Mouse (Mus musculus): ENCODE data around the gene Shroom4. TPM values are rescaled to one million over a fixed set of nuclear protein-coding genes. Genes with fewer than 3 reads are reported as not detected.

The Shroom4 gene
- polyA plus RNA-seq (2012; rRNA removed) = 0.24 and 0.28 TPM in 2 replicates

GRCm38 (mm10) chrX:6399626-6400397, at the start of gene Shroom4:
Gene Shroom4, plus strand, starts transcription at chrX:6399854.

Other genes with a start within 250 kb of the Shroom4 start
- gene Nudt10, start 226.8 kb upstream of the Shroom4 start, polyA plus RNA-seq (2012; rRNA removed) = 0.07 and 0.15 TPM in 2 replicates
- gene Bmp15, start 79.1 kb upstream of the Shroom4 start, polyA plus RNA-seq (2012; rRNA removed) = not detected in 2 replicates

Measured in liver, embryonic 14 days (tissue).